Comparison of ENCODE assay signal across 22 mouse cellular contexts in genomic region chrX:93896838-93897820, GRCm38 (mm10).
DNase-seq lines count a peak whose midpoint lies in the region; ATAC-seq and TF ChIP-seq lines count a peak whose summit lies in the region.
"Had no signal": no experiment of that assay in that cellular context is flagged by ENCODE, and none has a peak within 500 bp of the region (broad histone marks: within the 10 kb centered on the region; RNA-seq: fewer than 3 reads in every experiment).

No protein-coding gene starts in this region.

- DNase-seq in 416B (ENCODE audit: low read depth) = peak; percentile 52
- no peak for DNase-seq in G1E (ENCODE audit: low spot score)
- DNase-seq in adrenal gland, postnatal 36 days = no peak
- DNase-seq in cerebellum, postnatal 14 days = no peak
- DNase-seq: cerebellum, adult 9-10 months; gastrocnemius, postnatal 10 days; heart, adult 11 months; heart, postnatal 36 days; kidney, adult 11 months; lung, embryonic 14.5 days; lung, postnatal 36 days; right cerebral cortex, adult 18-20 months had no signal

- no peaks in the 10 kb centered on the region for H3K27me3 ChIP-seq in G1E (ENCODE audit: insufficient read depth, low read length)
- H3K27me3 ChIP-seq: embryonic facial prominence, embryonic 15.5 days; forebrain, embryonic 12.5 days; heart, embryonic 13.5 days; neural tube, embryonic 12.5 days had no signal

- TF ChIP-seq CTCF in G1E (IDR thresholded peaks at IDR 0.05; ENCODE audit: low read depth, low read length) = no peak

- H3K9me3 ChIP-seq in G1E (replicated peaks) = no peaks in the 10 kb centered on the region
- H3K9me3 ChIP-seq: embryonic facial prominence, embryonic 15.5 days; forebrain, embryonic 12.5 days; heart, embryonic 13.5 days; limb, embryonic 12.5 days; neural tube, embryonic 12.5 days had no signal

- H3K4me3 ChIP-seq in G1E (ENCODE audit: low read depth, low read length) = no peak overlapping the region
- H3K4me3 ChIP-seq: embryonic facial prominence, embryonic 15.5 days; forebrain, embryonic 12.5 days; heart, embryonic 13.5 days; limb, embryonic 12.5 days; neural tube, embryonic 12.5 days had no signal

- H3K36me3 ChIP-seq in G1E (replicated peaks) = no peaks in the 10 kb centered on the region
- H3K36me3 ChIP-seq: embryonic facial prominence, embryonic 15.5 days; forebrain, embryonic 12.5 days; heart, embryonic 13.5 days; limb, embryonic 12.5 days; neural tube, embryonic 12.5 days had no signal

- H3K4me1 ChIP-seq in G1E (ENCODE audit: insufficient read depth, low read depth, low read length) = peaks cover 35% of the 10 kb centered on the region
- H3K4me1 ChIP-seq: embryonic facial prominence, embryonic 15.5 days; forebrain, embryonic 12.5 days; heart, embryonic 13.5 days; limb, embryonic 12.5 days; neural tube, embryonic 12.5 days had no signal

- ATAC-seq in G1E (ENCODE audit: extremely low read depth, insufficient number of reproducible peaks, low FRiP score, poor library complexity, severe bottlenecking) = peak; percentile 91
- peak; percentile 54; the same call in 1 of the 2 replicates for ATAC-seq in erythroid progenitor cell, adult 5-6 weeks (replicated peaks; ENCODE audit: low FRiP score, poor library complexity, severe bottlenecking)
- ATAC-seq in megakaryocyte progenitor cell, adult 5-6 weeks (replicated peaks; ENCODE audit: poor library complexity) = peak; percentile 90
- no peak for ATAC-seq in frontal cortex, adult (ENCODE audit: low TSS enrichment)
- ATAC-seq: CD4-positive, CD25-positive, alpha-beta regulatory T cell, adult 4 months; hindbrain, embryonic 16.5 days had no signal
